Mouse (Mus musculus) hindbrain, embryonic 15.5 days (tissue): ENCODE measurements around the gene Slc11a2. TPM values are rescaled to one million over a fixed set of nuclear protein-coding genes. Genes with fewer than 3 reads are reported as not detected.

ENCODE experiments used
- polyA plus RNA-seq: library from polyadenylated mRNA; unstranded; fragments of >200 nt; fragmentation: Nextera tagmentation; extraction: Ambion mirVana; gene quantifications from 2 replicates; pipeline ENCODE4 v1.2.1, GENCODE M21; 2015

Slc11a2 gene
- polyA plus RNA-seq, 1 experiment from 2014 or later, result 27.6 TPM

Other genes starting within 250 kb of the Slc11a2 start
- gene Atf1, start 197.3 kb downstream of the Slc11a2 start, polyA plus RNA-seq, result 12.7 and 14.4 TPM in 2 replicates
- gene Tmprss12, start 144.2 kb downstream of the Slc11a2 start, polyA plus RNA-seq, result not detected in 2 replicates
- 3.4 and 3.8 TPM in 2 replicates for gene Mettl7a1, start 120.9 kb downstream of the Slc11a2 start, polyA plus RNA-seq
- gene Mettl7a3, start 90.1 kb downstream of the Slc11a2 start, polyA plus RNA-seq, result 0.09 and 0.12 TPM in 2 replicates
- 0.18 TPM in 1 of 2 replicates, not detected in the other for gene Methig1, start 71.9 kb downstream of the Slc11a2 start, polyA plus RNA-seq
- not detected in 2 replicates for gene Mettl7a2, start 71.9 kb downstream of the Slc11a2 start, polyA plus RNA-seq
- 0.38 TPM in 1 of 2 replicates, not detected in the other for gene Higd1c, start 60.5 kb downstream of the Slc11a2 start, polyA plus RNA-seq
- 0.18 and 0.19 TPM in 2 replicates for gene Gm5475, start 2.9 kb downstream of the Slc11a2 start, polyA plus RNA-seq
- 55.5 and 56.7 TPM in 2 replicates for gene Letmd1, start 44.0 kb upstream of the Slc11a2 start, polyA plus RNA-seq
- gene Csrnp2, start 70.4 kb upstream of the Slc11a2 start, polyA plus RNA-seq, result 43.5 and 46.5 TPM in 2 replicates
- 34.2 and 35.9 TPM in 2 replicates for gene Tfcp2, start 126.9 kb upstream of the Slc11a2 start, polyA plus RNA-seq
- gene Pou6f1, start 174.9 kb upstream of the Slc11a2 start, polyA plus RNA-seq, result 35.0 and 38.1 TPM in 2 replicates
- gene Dazap2, start 190.3 kb upstream of the Slc11a2 start, polyA plus RNA-seq, result 125 and 130 TPM in 2 replicates
- gene Smagp, start 211.9 kb upstream of the Slc11a2 start, polyA plus RNA-seq, result 4.0 and 5.0 TPM in 2 replicates
- gene Bin2, start 244.5 kb upstream of the Slc11a2 start, polyA plus RNA-seq, result 1.6 and 2.2 TPM in 2 replicates